In genomic region chr12:107858536-107859280, GRCm38 (mm10) we compare ENCODE assay signal across 16 mouse cellular contexts.
DNase-seq lines count a peak whose midpoint lies in the region; ATAC-seq and TF ChIP-seq lines count a peak whose summit lies in the region.
"Had no signal": no experiment of that assay in that cellular context is flagged by ENCODE, and none has a peak within 500 bp of the region (broad histone marks: within the 10 kb centered on the region; RNA-seq: fewer than 3 reads in every experiment).

No protein-coding gene starts in this region.

- 30% methylated on average over 10 of the region's 10 CpGs for WGBS in lung, embryonic 14.5 days
- 63% methylated on average over 10 of the region's 10 CpGs for WGBS in embryonic facial prominence, embryonic 10.5 days
- 51% methylated on average over 10 of the region's 10 CpGs for WGBS in midbrain, embryonic 13.5 days
- WGBS in kidney, embryonic 14.5 days, result 55% methylated on average over 10 of the region's 10 CpGs

- no peak overlapping the region for H3K4me2 ChIP-seq in lung, embryonic 14.5 days
- no peak overlapping the region for H3K4me2 ChIP-seq in midbrain, embryonic 13.5 days (replicated peaks)
- no peak overlapping the region for H3K4me2 ChIP-seq in kidney, embryonic 14.5 days (replicated peaks; ENCODE audit: low read depth, low read length)
- H3K4me2 ChIP-seq: liver, embryonic 15.5 days had no signal

- no peaks in the 10 kb centered on the region for H3K36me3 ChIP-seq in lung, embryonic 14.5 days (ENCODE audit: insufficient read depth)
- no peaks in the 10 kb centered on the region for H3K36me3 ChIP-seq in embryonic facial prominence, embryonic 10.5 days (replicated peaks)
- H3K36me3 ChIP-seq in midbrain, embryonic 13.5 days, result no peaks in the 10 kb centered on the region
- no peaks in the 10 kb centered on the region for H3K36me3 ChIP-seq in kidney, embryonic 14.5 days (ENCODE audit: control insufficient read depth, insufficient read depth, low read length)
- H3K36me3 ChIP-seq: liver, embryonic 15.5 days had no signal

- no peak overlapping the region for H3K4me3 ChIP-seq in lung, embryonic 14.5 days (ENCODE audit: low read depth, low read length)
- H3K4me3 ChIP-seq in embryonic facial prominence, embryonic 10.5 days, result no peak overlapping the region
- no peak overlapping the region for H3K4me3 ChIP-seq in midbrain, embryonic 13.5 days (replicated peaks)
- no peak overlapping the region for H3K4me3 ChIP-seq in kidney, embryonic 14.5 days (ENCODE audit: low read length)
- H3K4me3 ChIP-seq: liver, embryonic 15.5 days had no signal

- H3K4me1 ChIP-seq in lung, embryonic 14.5 days (ENCODE audit: insufficient read depth), result peaks cover 6% of the 10 kb centered on the region; the same call in 1 of the 2 replicates
- peaks cover 17% of the 10 kb centered on the region for H3K4me1 ChIP-seq in embryonic facial prominence, embryonic 10.5 days
- H3K4me1 ChIP-seq in midbrain, embryonic 13.5 days (replicated peaks), result peaks cover 17% of the 10 kb centered on the region
- no peaks in the 10 kb centered on the region for H3K4me1 ChIP-seq in kidney, embryonic 14.5 days (ENCODE audit: control insufficient read depth, insufficient read depth, low read length)
- H3K4me1 ChIP-seq: liver, embryonic 15.5 days had no signal

- H3K9me3 ChIP-seq in lung, embryonic 14.5 days (ENCODE audit: low read depth, low read length), result 0 out of 2 replicates have a peak, but pooled peaks cover 3% of the 10 kb centered on the region
- no peaks in the 10 kb centered on the region for H3K9me3 ChIP-seq in embryonic facial prominence, embryonic 10.5 days
- H3K9me3 ChIP-seq in midbrain, embryonic 13.5 days, result peaks cover 4% of the 10 kb centered on the region
- no peaks in the 10 kb centered on the region for H3K9me3 ChIP-seq in kidney, embryonic 14.5 days (ENCODE audit: control insufficient read depth, low read length)
- H3K9me3 ChIP-seq: liver, embryonic 15.5 days had no signal

- no peak for TF ChIP-seq CTCF in lung, embryonic 14.5 days (IDR thresholded peaks at IDR 0.05; ENCODE audit: low read depth)

- peak; percentile 26 for DNase-seq in lung, embryonic 14.5 days
- no peak for DNase-seq in lung, adult 18-20 months
- peak; percentile 11 for DNase-seq in WW6 (ENCODE audit: low read depth, low spot score)
- peak; percentile 42 for DNase-seq in embryonic facial prominence, embryonic 10.5 days (ENCODE audit: low spot score)
- no peak for DNase-seq in gastrocnemius, adult 8-10 months (ENCODE audit: low spot score in 2 of 2)
- DNase-seq: adrenal gland, adult 8-10 months; cerebellum, adult 9-11 months; heart, adult 18-20 months; kidney, postnatal 10 days; layer of hippocampus, adult 9-11 months; lung, postnatal 4 days; thymus, adult 18-20 months had no signal

- no peak overlapping the region for H3K9ac ChIP-seq in lung, embryonic 14.5 days
- no peak overlapping the region for H3K9ac ChIP-seq in midbrain, embryonic 13.5 days (replicated peaks)
- no peak overlapping the region for H3K9ac ChIP-seq in kidney, embryonic 14.5 days (ENCODE audit: low read depth, low read length)
- H3K9ac ChIP-seq: liver, embryonic 15.5 days had no signal

- no peaks in the 10 kb centered on the region for H3K27me3 ChIP-seq in lung, embryonic 14.5 days (ENCODE audit: insufficient read depth, low read length)
- H3K27me3 ChIP-seq in embryonic facial prominence, embryonic 10.5 days (replicated peaks; ENCODE audit: low read depth, poor library complexity, severe bottlenecking), result 0 out of 2 replicates have a peak, but pooled peaks cover 3% of the 10 kb centered on the region
- H3K27me3 ChIP-seq in midbrain, embryonic 13.5 days, result no peaks in the 10 kb centered on the region
- no peaks in the 10 kb centered on the region for H3K27me3 ChIP-seq in kidney, embryonic 14.5 days (ENCODE audit: control insufficient read depth, insufficient read depth, low read length)
- H3K27me3 ChIP-seq: liver, embryonic 15.5 days had no signal

- no peak overlapping the region for H3K27ac ChIP-seq in lung, embryonic 14.5 days (ENCODE audit: low read depth)
- H3K27ac ChIP-seq in embryonic facial prominence, embryonic 10.5 days (replicated peaks), result peak overlapping the region; percentile 65
- no peak overlapping the region for H3K27ac ChIP-seq in midbrain, embryonic 13.5 days
- H3K27ac ChIP-seq in kidney, embryonic 14.5 days (ENCODE audit: low read depth, low read length), result no peak overlapping the region
- H3K27ac ChIP-seq: liver, embryonic 15.5 days had no signal

- ATAC-seq in lung, embryonic 14.5 days (ENCODE audit: insufficient read depth), result peak; percentile 33; the same call in 1 of the 2 replicates
- ATAC-seq in midbrain, embryonic 13.5 days, result 0 out of 2 replicates have a peak, but pooled peaks have one; percentile 30
- no peak; the same call in 1 of the 2 replicates for ATAC-seq in kidney, embryonic 14.5 days (ENCODE audit: low FRiP score, low TSS enrichment)
- ATAC-seq: Patski had no signal

Comparison
In these comparisons a context has a peak if more than half of its experiments do, and no peak if none do; other contexts are left out.
1. DNase-seq: peak in lung, embryonic 14.5 days (single experiment), WW6 (single experiment) and embryonic facial prominence, embryonic 10.5 days (single experiment); none in lung, adult 18-20 months (0 of 2) and gastrocnemius, adult 8-10 months (0 of 2).